Mouse (Mus musculus) adrenal gland, postnatal 10 days (tissue): ENCODE measurements at regions not wholly inside any gene's neighbourhood (a gene's known extent, or its start where the extent isn't known, plus 50 kb on each side); places are given as distances from the start of the nearest gene placed in this dataset.

Experiments
- DNase-seq: peaks from one replicate; pipeline ENCODE4 v3.0.0; 2021; ENCODE audit warnings: mixed read lengths

- peak; percentile 48 for DNase-seq
Observed at GRCm38 (mm10) chr6:62795596-62795995, 460.1 kb upstream of the Grid2 start.
